Mouse (Mus musculus) G1E (cell line): Measurements from ENCODE around the gene Cfap46.

Experiments used
- CTCF ChIP-seq: IDR thresholded peaks from 2 replicates; pipeline ENCODE4 v1.5.1; 2012; ENCODE audit warnings: low read depth, low read length, inconsistent platforms, mixed read lengths
- POLR2AphosphoS5 ChIP-seq: IDR thresholded peaks from 2 replicates; pipeline ENCODE4 v1.6.1; 2012; ENCODE audit warnings: low read depth, low read length, inconsistent platforms; ENCODE audit not compliant: insufficient replicate concordance
- TAL1 ChIP-seq: conservative IDR thresholded peaks from 2 replicates; pipeline ENCODE4 v1.6.1; 2012; ENCODE audit warnings: low read depth, low read length, inconsistent platforms, mixed read lengths

DNA sequence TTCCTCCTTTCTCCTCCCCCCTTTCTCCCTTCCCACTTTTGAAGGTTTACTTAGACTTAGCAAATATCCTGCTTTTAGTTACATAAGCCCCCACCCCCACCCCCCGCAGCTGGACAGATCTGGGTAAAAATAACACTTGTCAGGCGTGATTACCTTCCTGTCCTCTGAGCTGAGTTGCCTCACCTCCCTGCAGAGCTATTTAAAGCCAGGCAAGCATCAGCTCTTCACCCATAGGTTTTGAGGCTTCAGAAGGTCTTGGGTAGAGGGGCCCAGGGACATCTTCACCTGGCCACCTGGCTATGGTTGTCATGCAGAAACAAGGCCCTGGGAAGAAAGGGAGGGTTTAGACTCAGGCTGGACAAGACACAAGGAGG, 20.2 kb upstream of the Cfap46 start:
- no peak for TF ChIP-seq CTCF
- TF ChIP-seq TAL1 = no peak
- no peak for TF ChIP-seq POLR2AphosphoS5
